Mouse (Mus musculus): Measurements from ENCODE around the gene Asxl2. TPM values are rescaled to one million over a fixed set of nuclear protein-coding genes. Genes with fewer than 3 reads are reported as not detected.
A peak's percentile ranks its signal among the peaks of the same experiment; 100 is the strongest.

The Asxl2 gene
- polyA plus RNA-seq (2012; fragmentation: generic; extraction: Trizol), result 7.0 TPM

- peak within 1 kb of the TSS; percentile 80 for H3ac ChIP-seq (ENCODE audit: control insufficient read depth, insufficient read length)
- no peaks in the 10 kb centered on the region for H3K27me3 ChIP-seq (ENCODE audit: control insufficient read depth, insufficient read depth, insufficient read length)
- peak within 1 kb of the TSS; percentile 92 for H3K4me3 ChIP-seq
- peaks cover 56% of the 10 kb centered on the region for H3K79me2 ChIP-seq (ENCODE audit: control insufficient read depth, insufficient read depth)
- H3K4me2 ChIP-seq (ENCODE audit: low read depth), result peak within 1 kb of the TSS; percentile 92
- TF ChIP-seq MYOD1 (IDR thresholded peaks at IDR 0.05; ENCODE audit: control insufficient read depth in 1 of 3, insufficient read length in 2 of 3, low read depth in 2 of 3) (peak in 1 of 3 experiments; percentile 47), MYOG (IDR thresholded peaks at IDR 0.05; ENCODE audit: control insufficient read depth in 1 of 3, insufficient read depth in 1 of 3, insufficient read length in 2 of 3, low read depth in 2 of 3) (peak in 1 of 3 experiments; percentile 66), REST (IDR thresholded peaks at IDR 0.05; ENCODE audit: insufficient read depth, insufficient read length) (peak; percentile 17), POLR2AphosphoS2 (IDR thresholded peaks at IDR 0.05; ENCODE audit: insufficient read length, low read depth) (peak; percentile 93), TCF12 (IDR thresholded peaks at IDR 0.05; ENCODE audit: insufficient read depth, poor library complexity, severe bottlenecking) (no peak), POLR2A (IDR thresholded peaks at IDR 0.05; ENCODE audit: insufficient read length, low read depth) (peak; percentile 91), SRF (IDR thresholded peaks at IDR 0.05; ENCODE audit: control insufficient read depth, insufficient read length, low read depth) (no peak), TCF3 (IDR thresholded peaks at IDR 0.05; ENCODE audit: insufficient read length, low read depth) (no peak), CEBPB (IDR thresholded peaks at IDR 0.05; ENCODE audit: insufficient read depth, poor library complexity, severe bottlenecking) (no peak), USF1 (IDR thresholded peaks at IDR 0.05; ENCODE audit: low read depth) (peak; percentile 87), E2F4 (IDR thresholded peaks at IDR 0.05; ENCODE audit: insufficient read depth) (no peak)
- H3K36me3 ChIP-seq (ENCODE audit: control insufficient read depth, insufficient read depth), result no peaks in the 10 kb centered on the region
Observed at GRCm38 (mm10) chr12:3426530-3427034, at the start of gene Asxl2. TSS of gene Asxl2 (plus strand) at chr12:3426857.

GRCm38 (mm10) chr12:3377190-3377589, 49.5 kb upstream of the Asxl2 start:
- no peak overlapping the region for H3K4me3 ChIP-seq
- no peak overlapping the region for H3ac ChIP-seq (ENCODE audit: control insufficient read depth, insufficient read length)
- H3K4me2 ChIP-seq (ENCODE audit: low read depth), result no peak overlapping the region
- peaks cover 7% of the 10 kb centered on the region for H3K79me2 ChIP-seq (ENCODE audit: control insufficient read depth, insufficient read depth)
- no peaks in the 10 kb centered on the region for H3K27me3 ChIP-seq (ENCODE audit: control insufficient read depth, insufficient read depth, insufficient read length)
- H3K36me3 ChIP-seq (ENCODE audit: control insufficient read depth, insufficient read depth), result no peaks in the 10 kb centered on the region
- TF ChIP-seq TCF12 (IDR thresholded peaks at IDR 0.05; ENCODE audit: insufficient read depth, poor library complexity, severe bottlenecking) (no peak), POLR2A (IDR thresholded peaks at IDR 0.05; ENCODE audit: insufficient read length, low read depth) (no peak), SRF (IDR thresholded peaks at IDR 0.05; ENCODE audit: control insufficient read depth, insufficient read length, low read depth) (no peak), USF1 (IDR thresholded peaks at IDR 0.05; ENCODE audit: low read depth) (no peak)

- no peaks in the 10 kb centered on the region for H3K36me3 ChIP-seq (ENCODE audit: control insufficient read depth, insufficient read depth)
- peaks cover 1% of the 10 kb centered on the region for H3K79me2 ChIP-seq (ENCODE audit: control insufficient read depth, insufficient read depth)
- H3ac ChIP-seq (ENCODE audit: control insufficient read depth, insufficient read length), result no peak overlapping the region
- H3K27me3 ChIP-seq (ENCODE audit: control insufficient read depth, insufficient read depth, insufficient read length), result no peaks in the 10 kb centered on the region
- no peak overlapping the region for H3K4me3 ChIP-seq
- no peak overlapping the region for H3K4me2 ChIP-seq (ENCODE audit: low read depth)
- TF ChIP-seq E2F4 (IDR thresholded peaks at IDR 0.05; ENCODE audit: insufficient read depth), result no peak
- TF ChIP-seq MYOD1 (IDR thresholded peaks at IDR 0.05; ENCODE audit: control insufficient read depth in 1 of 3, insufficient read length in 2 of 3, low read depth in 2 of 3), result no peak
- no peak for TF ChIP-seq MAX (IDR thresholded peaks at IDR 0.05; ENCODE audit: low read depth)
- no peak for TF ChIP-seq POLR2A (IDR thresholded peaks at IDR 0.05; ENCODE audit: insufficient read length, low read depth)
- no peak for TF ChIP-seq USF1 (IDR thresholded peaks at IDR 0.05; ENCODE audit: low read depth)
- TF ChIP-seq TCF3 (IDR thresholded peaks at IDR 0.05; ENCODE audit: insufficient read length, low read depth), result no peak
- no peak for TF ChIP-seq MYOG (IDR thresholded peaks at IDR 0.05; ENCODE audit: control insufficient read depth in 1 of 3, insufficient read depth in 1 of 3, insufficient read length in 2 of 3, low read depth in 2 of 3)
- TF ChIP-seq SRF (IDR thresholded peaks at IDR 0.05; ENCODE audit: control insufficient read depth, insufficient read length, low read depth), result no peak
- TF ChIP-seq CEBPB (IDR thresholded peaks at IDR 0.05; ENCODE audit: insufficient read depth, poor library complexity, severe bottlenecking), result no peak
- no peak for TF ChIP-seq POLR2AphosphoS2 (IDR thresholded peaks at IDR 0.05; ENCODE audit: insufficient read length, low read depth)
- no peak for TF ChIP-seq TCF12 (IDR thresholded peaks at IDR 0.05; ENCODE audit: insufficient read depth, poor library complexity, severe bottlenecking)
- TF ChIP-seq REST (IDR thresholded peaks at IDR 0.05; ENCODE audit: insufficient read depth, insufficient read length), result no peak
Observed at GRCm38 (mm10) chr12:3377755-3378154, 48.9 kb upstream of the Asxl2 start.

- no peak overlapping the region for H3ac ChIP-seq (ENCODE audit: control insufficient read depth, insufficient read length)
- TF ChIP-seq MAX (IDR thresholded peaks at IDR 0.05; ENCODE audit: low read depth) (no peak), MYOD1 (IDR thresholded peaks at IDR 0.05; ENCODE audit: control insufficient read depth in 1 of 3, insufficient read length in 2 of 3, low read depth in 2 of 3) (no peak), POLR2AphosphoS2 (IDR thresholded peaks at IDR 0.05; ENCODE audit: insufficient read length, low read depth) (no peak), E2F4 (IDR thresholded peaks at IDR 0.05; ENCODE audit: insufficient read depth) (no peak), TCF12 (IDR thresholded peaks at IDR 0.05; ENCODE audit: insufficient read depth, poor library complexity, severe bottlenecking) (no peak), USF1 (IDR thresholded peaks at IDR 0.05; ENCODE audit: low read depth) (no peak), REST (IDR thresholded peaks at IDR 0.05; ENCODE audit: insufficient read depth, insufficient read length) (no peak), CEBPB (IDR thresholded peaks at IDR 0.05; ENCODE audit: insufficient read depth, poor library complexity, severe bottlenecking) (no peak), TCF3 (IDR thresholded peaks at IDR 0.05; ENCODE audit: insufficient read length, low read depth) (no peak), SRF (IDR thresholded peaks at IDR 0.05; ENCODE audit: control insufficient read depth, insufficient read length, low read depth) (no peak), POLR2A (IDR thresholded peaks at IDR 0.05; ENCODE audit: insufficient read length, low read depth) (no peak), MYOG (IDR thresholded peaks at IDR 0.05; ENCODE audit: control insufficient read depth in 1 of 3, insufficient read depth in 1 of 3, insufficient read length in 2 of 3, low read depth in 2 of 3) (no peak)
- no peaks in the 10 kb centered on the region for H3K27me3 ChIP-seq (ENCODE audit: control insufficient read depth, insufficient read depth, insufficient read length)
- H3K4me2 ChIP-seq (ENCODE audit: low read depth), result no peak overlapping the region
- no peak overlapping the region for H3K4me3 ChIP-seq
- H3K79me2 ChIP-seq (ENCODE audit: control insufficient read depth, insufficient read depth), result no peaks in the 10 kb centered on the region
- no peaks in the 10 kb centered on the region for H3K36me3 ChIP-seq (ENCODE audit: control insufficient read depth, insufficient read depth)
Observed at GRCm38 (mm10) chr12:3384860-3385259, 41.8 kb upstream of the Asxl2 start.
